Mouse (Mus musculus): ENCODE results near the gene Entpd1.

The Entpd1 gene

GRCm38 (mm10) chr19:40665778-40666177 is 53.6 kb downstream of the Entpd1 start:
- no peak for DNase-seq (ENCODE audit: low spot score in 2 of 2)

GRCm38 (mm10) chr19:40667111-40667510 is 54.9 kb downstream of the Entpd1 start:
- DNase-seq (ENCODE audit: low spot score in 2 of 2): no peak

GRCm38 (mm10) chr19:40675329-40675728 is 63.2 kb downstream of the Entpd1 start:
- no peak for DNase-seq (ENCODE audit: low spot score in 2 of 2)

- no peak for DNase-seq (ENCODE audit: low spot score in 2 of 2)
These were observed 65.9 kb downstream of the Entpd1 start for GRCm38 (mm10) chr19:40678087-40678486.

GRCm38 (mm10) chr19:40678532-40679307 is 66.6 kb downstream of the Entpd1 start:
- no peak for DNase-seq (ENCODE audit: low spot score in 2 of 2)

GRCm38 (mm10) chr19:40679632-40680031 is 67.5 kb downstream of the Entpd1 start:
- no peak for DNase-seq (ENCODE audit: low spot score in 2 of 2)

GRCm38 (mm10) chr19:40684124-40684523 is 72.0 kb downstream of the Entpd1 start:
- no peak for DNase-seq (ENCODE audit: low spot score in 2 of 2)

GRCm38 (mm10) chr19:40684566-40684965 is 72.4 kb downstream of the Entpd1 start:
- DNase-seq (ENCODE audit: low spot score in 2 of 2): no peak

GRCm38 (mm10) chr19:40687291-40687927 is 75.2 kb downstream of the Entpd1 start:
- no peak for DNase-seq (ENCODE audit: low spot score in 2 of 2)

GRCm38 (mm10) chr19:40693201-40693600 is 81.0 kb downstream of the Entpd1 start:
- DNase-seq (ENCODE audit: low spot score in 2 of 2): no peak

- no peak for DNase-seq (ENCODE audit: low spot score in 2 of 2)
These were observed 84.0 kb downstream of the Entpd1 start for GRCm38 (mm10) chr19:40696116-40696515.

- no peak for DNase-seq (ENCODE audit: low spot score in 2 of 2)
These were observed 86.1 kb downstream of the Entpd1 start for GRCm38 (mm10) chr19:40698103-40698853.

- no peak for DNase-seq (ENCODE audit: low spot score in 2 of 2)
These were observed 87.7 kb downstream of the Entpd1 start for GRCm38 (mm10) chr19:40699816-40700215.

GRCm38 (mm10) chr19:40702406-40702805 is 90.2 kb downstream of the Entpd1 start:
- DNase-seq (ENCODE audit: low spot score in 2 of 2): peak in 1 of 2 experiments; percentile 31

GRCm38 (mm10) chr19:40712889-40713628 is 100.9 kb downstream of the Entpd1 start:
- no peak for DNase-seq (ENCODE audit: low spot score in 2 of 2)

GRCm38 (mm10) chr19:40714700-40715099 is 102.5 kb downstream of the Entpd1 start:
- no peak for DNase-seq (ENCODE audit: low spot score in 2 of 2)

GRCm38 (mm10) chr19:40716981-40717380 is 104.8 kb downstream of the Entpd1 start:
- DNase-seq (ENCODE audit: low spot score in 2 of 2): no peak

- DNase-seq (ENCODE audit: low spot score in 2 of 2): no peak
These were observed 107.4 kb downstream of the Entpd1 start for GRCm38 (mm10) chr19:40719439-40720105.

- DNase-seq (ENCODE audit: low spot score in 2 of 2): no peak
These were observed 108.2 kb downstream of the Entpd1 start for GRCm38 (mm10) chr19:40720381-40720780.

- peak in 1 of 2 experiments; percentile 50 for DNase-seq (ENCODE audit: low spot score in 2 of 2)
These were observed 110.2 kb downstream of the Entpd1 start for GRCm38 (mm10) chr19:40722137-40723038.
